Mouse (Mus musculus) brown adipose tissue, adult 24 weeks (tissue): ENCODE data around the gene Slc5a4a. TPM values are rescaled to one million over a fixed set of nuclear protein-coding genes. Genes with fewer than 3 reads are reported as not detected.

Experiments
- H3K27ac ChIP-seq: fragments of 200-500 bp; replicated peaks from 2 replicates; pipeline ENCODE4 v1.5.1; 2012; ENCODE audit warnings: low read depth, mild to moderate bottlenecking, low read length
- H3K4me1 ChIP-seq: fragments of 200-500 bp; 2 replicates; pipeline ENCODE4 v1.6.1; 2012; ENCODE audit warnings: low read length, mixed read lengths; ENCODE audit not compliant: control insufficient read depth, insufficient read depth, insufficient read length
- H3K4me3 ChIP-seq: fragments of 200-500 bp; 2 replicates; pipeline ENCODE4 v1.5.1; 2012; ENCODE audit warnings: low read depth, mild to moderate bottlenecking, low read length, moderate library complexity; ENCODE audit not compliant: insufficient read depth
- polyA plus RNA-seq: library from polyadenylated mRNA; stranded (reverse); fragments of >200 nt; gene quantifications from 2 replicates; pipeline ENCODE4 v1.2.4, GENCODE M21; 2012; ENCODE audit not compliant: missing spikeins, insufficient read depth, insufficient read length

The Slc5a4a gene
- polyA plus RNA-seq = not detected in 2 replicates

- Histone ChIP-seq H3K4me1 (no peaks in the 10 kb centered on the region), H3K4me3 (no peak within 1 kb of the TSS)
Observed at GRCm38 (mm10) chr10:76147278-76147677, at the start of gene Slc5a4a. TSS of gene Slc5a4a (plus strand) at chr10:76147451.

GRCm38 (mm10) chr10:76110861-76111260, 36.4 kb upstream of the Slc5a4a start, which contains the start of gene Slc5a4b:
TSS of gene Slc5a4b (minus strand) at chr10:76110961.
- Histone ChIP-seq H3K27ac (no peak within 1 kb of the TSS), H3K4me3 (no peak within 1 kb of the TSS), H3K4me1 (no peaks in the 10 kb centered on the region)

More at GRCm38 (mm10) chr10:76147278-76147677, at the start of gene Slc5a4a:
- no peak within 1 kb of the TSS for H3K27ac ChIP-seq

- Histone ChIP-seq H3K4me3 (no peak overlapping the region), H3K27ac (no peak overlapping the region), H3K4me1 (no peaks in the 10 kb centered on the region)
Observed at GRCm38 (mm10) chr10:76117966-76118365, 29.3 kb upstream of the Slc5a4a start.

GRCm38 (mm10) chr10:76118741-76119140, 28.5 kb upstream of the Slc5a4a start:
- Histone ChIP-seq H3K4me1 (no peaks in the 10 kb centered on the region), H3K4me3 (no peak overlapping the region), H3K27ac (no peak overlapping the region)

GRCm38 (mm10) chr10:76120124-76120711, 27.0 kb upstream of the Slc5a4a start:
- H3K4me3 ChIP-seq = no peak overlapping the region
- H3K27ac ChIP-seq = no peak overlapping the region
- no peaks in the 10 kb centered on the region for H3K4me1 ChIP-seq

GRCm38 (mm10) chr10:76121495-76121894, 25.8 kb upstream of the Slc5a4a start:
- no peak overlapping the region for H3K27ac ChIP-seq
- no peaks in the 10 kb centered on the region for H3K4me1 ChIP-seq
- H3K4me3 ChIP-seq = no peak overlapping the region

- Histone ChIP-seq H3K27ac (no peak overlapping the region), H3K4me1 (no peaks in the 10 kb centered on the region), H3K4me3 (no peak overlapping the region)
Observed at GRCm38 (mm10) chr10:76132506-76132905, 14.7 kb upstream of the Slc5a4a start.

GRCm38 (mm10) chr10:76136318-76136717, 10.9 kb upstream of the Slc5a4a start:
- no peaks in the 10 kb centered on the region for H3K4me1 ChIP-seq
- H3K27ac ChIP-seq = no peak overlapping the region
- H3K4me3 ChIP-seq = no peak overlapping the region

GRCm38 (mm10) chr10:76146846-76147245, 405 bp upstream of the Slc5a4a start:
- Histone ChIP-seq H3K4me1 (no peaks in the 10 kb centered on the region), H3K27ac (no peak overlapping the region), H3K4me3 (no peak overlapping the region)

- Histone ChIP-seq H3K4me1 (no peaks in the 10 kb centered on the region), H3K27ac (no peak overlapping the region), H3K4me3 (no peak overlapping the region)
Observed at GRCm38 (mm10) chr10:76155911-76156310, 8.7 kb downstream of the Slc5a4a start.

GRCm38 (mm10) chr10:76157528-76157927, 10.3 kb downstream of the Slc5a4a start:
- Histone ChIP-seq H3K4me3 (no peak overlapping the region), H3K27ac (no peak overlapping the region), H3K4me1 (no peaks in the 10 kb centered on the region)

- H3K4me1 ChIP-seq = no peaks in the 10 kb centered on the region
- no peak overlapping the region for H3K4me3 ChIP-seq
- H3K27ac ChIP-seq = no peak overlapping the region
Observed at GRCm38 (mm10) chr10:76158009-76158408, 10.8 kb downstream of the Slc5a4a start.

GRCm38 (mm10) chr10:76174899-76175298, 27.6 kb downstream of the Slc5a4a start:
- no peak overlapping the region for H3K27ac ChIP-seq
- no peak overlapping the region for H3K4me3 ChIP-seq

GRCm38 (mm10) chr10:76185216-76185615, 38.0 kb downstream of the Slc5a4a start:
- Histone ChIP-seq H3K4me3 (no peak overlapping the region), H3K27ac (no peak overlapping the region), H3K4me1 (no peaks in the 10 kb centered on the region)

More at GRCm38 (mm10) chr10:76174899-76175298, 27.6 kb downstream of the Slc5a4a start:
- H3K4me1 ChIP-seq = no peaks in the 10 kb centered on the region

GRCm38 (mm10) chr10:76188010-76188409, 40.8 kb downstream of the Slc5a4a start:
- Histone ChIP-seq H3K4me3 (no peak overlapping the region), H3K4me1 (no peaks in the 10 kb centered on the region), H3K27ac (no peak overlapping the region)

- no peak overlapping the region for H3K4me3 ChIP-seq
- H3K4me1 ChIP-seq = no peaks in the 10 kb centered on the region
- no peak overlapping the region for H3K27ac ChIP-seq
Observed at GRCm38 (mm10) chr10:76201416-76201815, 54.2 kb downstream of the Slc5a4a start.
